Mouse (Mus musculus): Measurements from ENCODE around the gene Atxn2.

DNA sequence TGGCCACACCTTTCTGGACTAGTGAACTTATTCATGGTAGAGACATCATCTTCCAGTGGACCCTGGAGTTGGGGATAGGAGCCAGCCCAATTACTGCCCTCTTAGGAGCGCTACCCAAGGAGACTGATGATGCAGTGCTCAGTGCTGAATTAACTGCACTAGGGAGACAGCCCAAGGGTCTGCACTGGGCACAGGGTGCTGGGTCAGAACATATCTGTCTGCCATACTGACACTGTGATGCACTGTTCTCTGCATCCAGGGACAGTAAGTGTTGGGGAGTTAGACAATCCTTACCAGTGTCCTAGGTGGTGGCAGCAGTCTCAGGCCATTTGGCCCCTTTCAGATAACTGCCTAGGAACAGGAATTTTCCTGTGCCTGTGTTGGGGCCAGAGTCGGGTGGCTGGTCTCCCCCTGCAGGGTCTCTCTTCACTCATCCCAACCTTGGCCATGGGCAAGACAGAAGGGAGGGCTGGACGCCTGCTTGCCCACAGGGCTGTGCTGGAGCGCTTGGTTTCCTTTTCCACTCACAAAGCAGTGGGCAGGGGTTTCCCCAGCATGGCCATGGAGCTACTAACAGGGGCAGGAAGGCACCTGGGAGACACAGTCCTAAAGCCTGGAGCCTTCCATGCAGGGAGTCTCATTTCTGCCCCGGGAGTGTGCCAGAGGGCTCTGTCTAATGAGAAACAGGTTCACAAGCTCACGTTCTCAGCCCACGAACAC is 111.8 kb downstream of the Atxn2 start:
- no peak for TF ChIP-seq UBTF (IDR thresholded peaks at IDR 0.05; ENCODE audit: low read depth, low read length)
- TF ChIP-seq E2F4 (IDR thresholded peaks at IDR 0.05; ENCODE audit: insufficient replicate concordance, low read depth, low read length): no peak

Data from CH12.LX (cell line).